Mouse (Mus musculus): Measurements from ENCODE around the gene Zfp189.

GRCm38 (mm10) chr4:49480896-49481295, 40.1 kb upstream of the Zfp189 start:
- no peak for TF ChIP-seq CTCF (IDR thresholded peaks at IDR 0.05; ENCODE audit: extremely low read depth, insufficient read length, insufficient replicate concordance, low read depth, low read length)
- no peak for TF ChIP-seq POLR2A (IDR thresholded peaks at IDR 0.05; ENCODE audit: low read depth, low read length)
